Mouse (Mus musculus): ENCODE results near the gene Bloc1s4.

The Bloc1s4 gene

DNA sequence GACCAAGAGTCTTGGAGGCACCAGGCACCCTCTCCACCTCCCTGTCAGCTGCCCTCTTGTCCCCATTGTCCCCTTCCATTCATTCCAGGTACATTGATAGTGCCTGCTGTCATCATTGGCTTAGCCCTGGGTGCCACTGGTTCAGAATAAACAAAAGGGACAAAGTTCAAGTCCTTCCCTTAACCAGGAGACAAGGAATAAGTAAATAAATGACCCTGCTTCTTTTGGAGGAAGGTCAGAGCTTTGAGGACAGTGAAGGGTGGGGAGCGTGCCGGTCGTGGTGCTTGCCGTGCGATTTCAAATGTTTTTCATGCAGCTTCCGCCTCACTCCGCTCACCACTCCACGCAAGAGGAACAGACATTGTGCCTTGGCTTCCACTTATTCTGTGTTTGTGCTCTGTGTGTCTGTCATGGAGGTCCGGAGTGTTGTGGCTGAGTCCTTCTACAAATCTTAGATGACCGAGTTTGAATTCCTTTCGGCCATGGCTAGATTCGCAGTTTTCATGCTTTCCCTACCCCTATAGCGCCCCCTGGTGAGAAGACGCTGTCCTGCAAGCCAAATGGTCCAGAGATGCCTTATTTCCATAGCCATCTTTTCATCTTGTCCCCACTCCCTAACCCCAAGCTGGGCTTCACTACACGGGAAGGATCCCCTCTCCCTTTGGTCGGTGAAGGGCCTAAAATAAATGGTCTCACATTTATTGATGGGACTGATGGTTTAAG lies 6.2 kb downstream of the Bloc1s4 start:
- no peak for DNase-seq (ENCODE audit: low read depth, low spot score)

DNA sequence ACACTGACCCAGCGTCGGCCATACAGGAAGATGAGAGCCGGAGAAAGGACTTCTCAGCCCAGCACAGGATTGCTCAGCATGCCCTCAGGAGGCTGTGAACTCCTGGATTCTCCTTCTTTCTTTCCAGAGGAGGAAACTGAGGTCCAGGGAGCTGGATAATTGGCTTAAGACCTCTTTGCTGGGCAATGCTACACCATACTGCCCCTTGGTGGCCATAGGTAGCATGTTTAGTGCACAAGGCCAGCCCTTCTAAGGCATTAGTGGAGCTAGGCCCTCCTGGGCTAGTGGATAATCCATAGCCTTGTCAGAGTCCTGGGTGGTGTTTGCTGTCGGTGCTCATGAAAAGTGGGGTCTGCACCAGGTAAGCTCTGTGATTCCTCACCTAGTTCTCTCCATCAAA lies 8.6 kb downstream of the Bloc1s4 start:
- DNase-seq (ENCODE audit: low read depth, low spot score): no peak

- DNase-seq (ENCODE audit: low read depth, low spot score): peak; percentile 79
Measured at GRCm38 (mm10) chr5:36738799-36739615, 9.4 kb downstream of the Bloc1s4 start.

DNA sequence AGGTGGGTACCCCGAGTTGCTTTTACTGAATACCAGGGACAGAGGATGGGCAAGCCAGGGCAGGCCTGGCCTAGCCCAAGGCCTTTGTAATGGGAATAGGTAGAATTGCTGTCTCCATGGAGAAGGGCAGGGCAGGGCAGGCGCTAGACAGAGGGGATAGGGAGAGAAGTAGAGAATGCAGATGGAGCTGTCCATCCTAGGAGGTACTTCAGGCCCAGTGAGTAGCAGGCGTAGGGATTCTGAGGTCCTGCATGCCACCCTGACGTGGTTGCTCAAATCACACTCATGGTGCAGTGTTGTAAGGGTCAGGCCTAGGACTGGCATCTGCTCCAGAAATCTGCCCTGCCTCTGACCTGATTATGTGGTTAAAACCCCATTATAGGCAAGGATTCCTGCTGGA lies 10.7 kb downstream of the Bloc1s4 start:
- no peak for DNase-seq (ENCODE audit: low read depth, low spot score)

DNA sequence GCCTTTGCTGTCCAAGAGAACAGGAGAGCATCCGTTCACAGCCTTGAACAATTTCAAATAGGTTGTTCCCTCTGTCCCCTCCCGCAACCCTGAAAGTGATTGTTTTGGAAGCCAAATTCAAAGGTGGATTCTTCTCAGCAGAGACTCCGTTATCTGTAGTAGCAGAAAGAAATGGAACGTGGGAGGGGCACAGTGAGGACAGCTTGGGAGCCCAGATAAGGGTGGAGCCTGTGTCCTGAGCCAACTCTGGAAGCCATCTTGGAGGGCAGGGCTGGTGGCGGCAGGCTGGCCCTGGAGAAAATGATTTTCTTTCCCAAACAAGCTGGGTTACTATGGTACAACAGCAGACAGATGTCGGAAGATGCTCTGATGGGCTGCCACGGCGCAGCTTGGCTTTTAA lies 12.4 kb downstream of the Bloc1s4 start:
- DNase-seq (ENCODE audit: low read depth, low spot score): no peak

- DNase-seq (ENCODE audit: low read depth, low spot score): no peak
Measured at GRCm38 (mm10) chr5:36735106-36735505, 13.3 kb downstream of the Bloc1s4 start.

- no peak for DNase-seq (ENCODE audit: low read depth, low spot score)
Measured at GRCm38 (mm10) chr5:36733405-36733804, 15.0 kb downstream of the Bloc1s4 start.

DNA sequence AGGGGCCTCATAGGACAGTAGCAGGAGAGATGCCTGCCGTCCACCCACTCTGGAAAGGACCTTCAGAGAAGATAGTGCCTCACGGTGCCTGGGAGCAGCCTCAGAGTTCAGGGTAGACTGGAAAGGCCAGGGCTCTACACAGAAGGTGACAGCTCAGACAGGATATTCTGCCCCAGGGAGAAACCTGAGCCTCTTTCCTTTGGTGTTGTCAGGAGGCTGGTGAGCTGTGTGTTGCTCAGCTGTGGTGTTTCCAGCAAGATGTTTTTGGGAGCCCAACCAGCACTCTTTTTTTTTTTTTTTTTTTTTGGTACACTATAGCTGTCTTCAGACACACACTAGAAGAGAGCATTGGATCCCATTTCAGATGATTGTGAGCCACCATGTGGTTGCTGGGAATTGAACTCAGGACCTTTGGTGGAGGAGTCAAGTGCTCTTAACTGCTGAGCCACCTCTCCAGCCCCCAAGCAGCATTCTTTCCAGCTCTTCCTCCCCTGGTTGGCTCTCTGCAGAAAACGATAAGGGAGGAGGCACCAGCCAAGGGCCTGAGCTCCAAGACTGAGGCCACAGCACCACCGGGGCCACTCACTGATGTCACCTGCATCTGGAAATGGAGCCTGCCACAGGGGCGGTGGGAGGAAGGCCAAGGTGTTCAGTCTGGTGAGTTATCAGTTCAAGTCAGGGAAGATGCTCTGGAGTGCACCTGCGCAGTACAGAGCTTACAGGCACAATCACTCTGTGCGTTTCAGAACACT lies 16.4 kb downstream of the Bloc1s4 start:
- DNase-seq (ENCODE audit: low read depth, low spot score): no peak

- no peak for DNase-seq (ENCODE audit: low read depth, low spot score)
Measured at GRCm38 (mm10) chr5:36730689-36731088, 17.8 kb downstream of the Bloc1s4 start.

GRCm38 (mm10) chr5:36729923-36730322 lies 18.5 kb downstream of the Bloc1s4 start:
- DNase-seq (ENCODE audit: low read depth, low spot score): no peak

DNA sequence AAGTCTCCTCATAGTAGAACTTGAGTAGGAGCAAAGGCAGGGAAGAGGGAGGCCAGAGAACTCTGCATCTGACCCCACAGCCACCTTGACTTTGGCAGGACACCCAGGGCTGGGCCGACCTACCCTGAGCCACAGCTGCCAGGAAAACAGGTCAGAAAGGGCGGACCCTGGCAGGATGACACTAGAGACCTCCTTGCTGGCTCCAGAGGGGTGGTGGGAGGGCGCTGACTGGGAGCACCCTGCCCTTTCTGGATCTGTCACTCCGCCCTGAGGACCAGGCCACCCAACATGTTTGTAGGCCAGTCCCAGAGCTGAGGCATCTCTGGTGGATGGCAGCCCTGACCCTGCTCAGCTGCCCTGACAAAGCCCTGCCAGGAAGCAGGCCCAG lies 19.4 kb downstream of the Bloc1s4 start:
- no peak for DNase-seq (ENCODE audit: low read depth, low spot score)

GRCm38 (mm10) chr5:36728403-36729085 lies 19.9 kb downstream of the Bloc1s4 start:
- DNase-seq (ENCODE audit: low read depth, low spot score): no peak

DNA sequence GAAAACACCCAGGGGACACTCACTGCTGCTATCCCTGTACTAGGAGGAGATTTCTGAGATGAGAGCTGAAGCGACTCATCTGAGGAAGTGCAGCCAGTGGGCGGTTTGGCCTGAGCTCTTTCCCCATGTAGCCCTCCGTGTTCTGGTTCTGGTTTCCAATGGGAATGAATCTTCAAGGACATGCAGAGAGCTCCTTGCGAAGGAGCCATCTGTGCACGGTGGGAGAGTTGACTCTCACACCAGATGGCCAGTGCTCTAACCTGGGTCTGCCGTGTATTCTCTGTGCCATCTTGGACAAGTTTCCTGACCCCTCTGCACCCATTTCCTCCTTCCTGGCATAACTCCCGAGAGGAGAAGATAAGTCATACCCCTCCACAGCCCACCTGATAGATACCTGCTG lies 20.7 kb downstream of the Bloc1s4 start:
- DNase-seq (ENCODE audit: low read depth, low spot score): no peak

DNA sequence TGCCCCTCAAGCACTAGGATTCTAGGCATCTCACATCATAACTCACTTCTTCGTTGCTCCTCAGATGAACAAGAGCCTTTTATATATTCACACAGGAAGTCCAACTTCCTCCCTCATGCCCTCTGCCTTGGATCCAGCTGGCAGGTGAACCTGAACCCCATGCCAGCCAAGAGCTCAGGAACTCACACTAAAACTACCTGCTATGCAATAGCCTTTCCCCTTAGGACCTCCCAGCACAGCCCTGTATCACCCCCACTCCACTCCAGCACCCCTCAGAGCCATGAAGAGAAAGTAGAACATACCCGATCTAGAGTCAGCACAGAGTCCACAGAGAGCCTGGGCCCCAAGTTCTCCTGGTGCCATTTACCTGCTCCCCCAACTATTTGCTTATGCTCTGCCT lies 21.3 kb downstream of the Bloc1s4 start:
- no peak for DNase-seq (ENCODE audit: low read depth, low spot score)

- no peak for DNase-seq (ENCODE audit: low read depth, low spot score)
Measured at GRCm38 (mm10) chr5:36726387-36726801, 22.1 kb downstream of the Bloc1s4 start.

DNA sequence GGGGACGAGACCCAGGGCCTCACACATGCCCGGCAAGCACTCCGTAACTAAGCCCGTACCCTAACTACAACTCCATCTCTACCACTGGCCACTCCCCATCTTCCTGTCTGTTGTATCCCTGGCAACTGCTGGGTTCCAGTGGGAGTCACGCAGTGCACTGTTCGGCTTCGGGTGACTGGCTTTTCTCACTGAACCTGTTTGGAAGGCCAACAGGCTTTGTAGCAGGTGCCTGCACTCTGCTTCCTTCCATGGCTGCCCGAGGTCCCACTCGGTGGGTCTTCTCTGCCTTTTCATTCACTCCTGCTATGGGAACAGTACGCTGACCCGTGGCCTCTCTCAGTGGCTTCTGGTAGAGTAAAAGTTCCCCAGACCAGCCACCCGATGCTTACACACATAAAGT lies 22.6 kb downstream of the Bloc1s4 start:
- DNase-seq (ENCODE audit: low read depth, low spot score): no peak

DNA sequence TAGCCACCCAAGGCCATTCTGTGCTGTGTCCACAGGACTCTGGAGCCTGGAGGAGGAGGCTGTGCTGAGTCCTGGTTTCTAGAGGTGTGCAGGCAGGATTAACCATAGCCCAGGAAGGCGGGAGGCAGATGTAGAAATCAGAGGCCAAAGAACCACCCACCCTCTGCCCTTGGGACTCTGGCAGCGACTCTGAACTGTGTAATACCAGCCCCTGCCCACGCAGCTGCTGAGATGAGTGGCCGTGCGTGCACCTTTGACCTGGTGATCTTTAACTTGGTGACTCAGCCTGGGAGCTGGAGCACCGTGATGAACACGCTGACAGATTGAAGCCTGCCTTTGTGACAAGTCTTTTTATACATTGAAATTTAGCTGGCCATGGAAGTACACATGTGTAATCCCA lies 24.2 kb downstream of the Bloc1s4 start:
- DNase-seq (ENCODE audit: low read depth, low spot score): no peak

GRCm38 (mm10) chr5:36723356-36723755 lies 25.1 kb downstream of the Bloc1s4 start:
- DNase-seq (ENCODE audit: low read depth, low spot score): no peak

GRCm38 (mm10) chr5:36722415-36722856 lies 26.0 kb downstream of the Bloc1s4 start:
- DNase-seq (ENCODE audit: low read depth, low spot score): no peak

- DNase-seq (ENCODE audit: low read depth, low spot score): no peak
Measured at GRCm38 (mm10) chr5:36720710-36721375, 27.6 kb downstream of the Bloc1s4 start.

GRCm38 (mm10) chr5:36720219-36720618 lies 28.2 kb downstream of the Bloc1s4 start:
- no peak for DNase-seq (ENCODE audit: low read depth, low spot score)

Measured in telencephalon, adult 2 months (tissue).